Mouse (Mus musculus) heart, adult 2 months (tissue): ENCODE measurements at regions not wholly inside any gene's neighbourhood (a gene's known extent, or its start where the extent isn't known, plus 50 kb on each side); places are given as distances from the start of the nearest gene placed in this dataset.

Source experiments
- CTCF ChIP-seq: fragments of 200-600 bp; IDR thresholded peaks from 2 replicates; pipeline ENCODE4 v1.8.1; 2022; ENCODE audit warnings: antibody characterized with exemption, mild to moderate bottlenecking, moderate library complexity
- POLR2A ChIP-seq: fragments of 200-500 bp; IDR thresholded peaks from 2 replicates; pipeline ENCODE4 v1.6.1; 2011; ENCODE audit warnings: mild to moderate bottlenecking, low read depth, low read length, control low read depth; ENCODE audit not compliant: insufficient read depth

- TF ChIP-seq CTCF (no peak), POLR2A (no peak)
Measured at GRCm38 (mm10) chr5:46756094-46756493, 898.7 kb upstream of the Lcorl start.
